Mouse (Mus musculus) heart, embryonic 10.5 days (tissue): ENCODE results near the gene Gse1. TPM values are rescaled to one million over a fixed set of nuclear protein-coding genes. Genes with fewer than 3 reads are reported as not detected.

Source experiments
- DNase-seq: peaks from one replicate; pipeline ENCODE4 v3.0.0-alpha.2; 2017; ENCODE audit warnings: low spot score
- H3K27ac ChIP-seq: fragments of 300-500 bp; sonication (generic); 2 replicates; pipeline ENCODE4 v1.5.1; 2016; ENCODE audit warnings: mild to moderate bottlenecking
- H3K27me3 ChIP-seq: fragments of 300-500 bp; sonication (generic); 2 replicates; pipeline ENCODE4 v1.6.1; 2016; ENCODE audit warnings: mild to moderate bottlenecking; ENCODE audit not compliant: poor library complexity, insufficient read depth, severe bottlenecking
- H3K36me3 ChIP-seq: fragments of 300-500 bp; sonication (generic); 2 replicates; pipeline ENCODE4 v1.6.1; 2016; ENCODE audit warnings: mild to moderate bottlenecking, moderate library complexity
- H3K4me1 ChIP-seq: fragments of 300-500 bp; sonication (generic); 2 replicates; pipeline ENCODE4 v1.6.1; 2016; ENCODE audit warnings: mild to moderate bottlenecking
- H3K4me3 ChIP-seq: fragments of 300-500 bp; sonication (generic); 2 replicates; pipeline ENCODE4 v1.5.1; 2016; ENCODE audit warnings: mild to moderate bottlenecking, moderate library complexity
- H3K9me3 ChIP-seq: fragments of 300-500 bp; sonication (generic); 2 replicates; pipeline ENCODE4 v1.6.1; 2016; ENCODE audit warnings: mild to moderate bottlenecking, moderate library complexity
- WGBS: fragments of 180-500 bp; shearing (Covaris S2); methylation state at CpG from one replicate; pipeline ENCODE4 v1.1.7; 2016; 5-methylcytosine and 5-hydroxymethylcytosine counted together
- polyA plus RNA-seq: library from polyadenylated mRNA; unstranded; fragments of >200 nt; fragmentation: Nextera tagmentation; extraction: Ambion mirVana; gene quantifications from 2 replicates; pipeline ENCODE4 v1.2.1, GENCODE M21; 2016

The Gse1 gene
- polyA plus RNA-seq, 1 experiment from 2014 or later: 13.7 TPM

- H3K4me3 ChIP-seq: no peak overlapping the region
- no peaks in the 10 kb centered on the region for H3K27me3 ChIP-seq
- H3K36me3 ChIP-seq: no peaks in the 10 kb centered on the region
- H3K4me1 ChIP-seq: peaks cover 57% of the 10 kb centered on the region
- H3K27ac ChIP-seq: no peak overlapping the region
- 100% methylated on average over 1 of the region's 1 CpGs for WGBS
- DNase-seq: no peak
- H3K9me3 ChIP-seq: no peaks in the 10 kb centered on the region
These were observed 200.9 kb downstream of the Gse1 start for GRCm38 (mm10) chr8:120429116-120429515.

GRCm38 (mm10) chr8:120431042-120431441 lies 202.8 kb downstream of the Gse1 start:
- DNase-seq: no peak
- H3K4me3 ChIP-seq: no peak overlapping the region
- H3K27ac ChIP-seq: no peak overlapping the region
- no peaks in the 10 kb centered on the region for H3K36me3 ChIP-seq
- 82% methylated on average over 12 of the region's 12 CpGs for WGBS
- H3K9me3 ChIP-seq: no peaks in the 10 kb centered on the region
- H3K27me3 ChIP-seq: no peaks in the 10 kb centered on the region
- H3K4me1 ChIP-seq: peaks cover 48% of the 10 kb centered on the region

GRCm38 (mm10) chr8:120432438-120432837 lies 204.2 kb downstream of the Gse1 start:
- Histone ChIP-seq H3K4me1 (peaks cover 45% of the 10 kb centered on the region), H3K27ac (peak overlapping the region; percentile 1; the same call in 1 of the 2 replicates), H3K9me3 (no peaks in the 10 kb centered on the region)

GRCm38 (mm10) chr8:120433143-120433542 lies 204.9 kb downstream of the Gse1 start:
- Histone ChIP-seq H3K4me3 (no peak overlapping the region), H3K4me1 (peaks cover 46% of the 10 kb centered on the region), H3K36me3 (no peaks in the 10 kb centered on the region), H3K9me3 (no peaks in the 10 kb centered on the region), H3K27me3 (peaks cover 19% of the 10 kb centered on the region), H3K27ac (0 out of 2 replicates have a peak overlapping the region, but pooled peaks have one; percentile 1)
- 94% methylated on average over 7 of the region's 7 CpGs for WGBS
- DNase-seq: no peak

More at GRCm38 (mm10) chr8:120432438-120432837, 204.2 kb downstream of the Gse1 start:
- 59% methylated on average over 7 of the region's 7 CpGs for WGBS
- no peak overlapping the region for H3K4me3 ChIP-seq
- DNase-seq: no peak
- no peaks in the 10 kb centered on the region for H3K36me3 ChIP-seq
- peaks cover 12% of the 10 kb centered on the region for H3K27me3 ChIP-seq

- H3K4me3 ChIP-seq: no peak overlapping the region
- whole genome bisulfite sequencing: 93% methylated on average over 1 of the region's 1 CpGs
- no peaks in the 10 kb centered on the region for H3K9me3 ChIP-seq
- peaks cover 44% of the 10 kb centered on the region for H3K4me1 ChIP-seq
- H3K36me3 ChIP-seq: no peaks in the 10 kb centered on the region
- H3K27me3 ChIP-seq: peaks cover 25% of the 10 kb centered on the region
- H3K27ac ChIP-seq: no peak overlapping the region
- DNase-seq: no peak
These were observed 205.5 kb downstream of the Gse1 start for GRCm38 (mm10) chr8:120433734-120434133.

- Histone ChIP-seq H3K9me3 (no peaks in the 10 kb centered on the region), H3K36me3 (no peaks in the 10 kb centered on the region), H3K27me3 (peaks cover 43% of the 10 kb centered on the region), H3K27ac (peak overlapping the region; percentile 2; the same call in 1 of the 2 replicates), H3K4me1 (peaks cover 62% of the 10 kb centered on the region), H3K4me3 (no peak overlapping the region)
- DNase-seq: no peak
- 87% methylated on average over 15 of the region's 15 CpGs for WGBS
These were observed 207.5 kb downstream of the Gse1 start for GRCm38 (mm10) chr8:120435781-120436180.

- peaks cover 67% of the 10 kb centered on the region for H3K4me1 ChIP-seq
- H3K27ac ChIP-seq: peak overlapping the region; percentile 29; the same call in 1 of the 2 replicates
- no peak for DNase-seq
- H3K4me3 ChIP-seq: no peak overlapping the region
- no peaks in the 10 kb centered on the region for H3K36me3 ChIP-seq
- 47% methylated on average over 5 of the region's 5 CpGs for WGBS
- peaks cover 51% of the 10 kb centered on the region for H3K27me3 ChIP-seq
- no peaks in the 10 kb centered on the region for H3K9me3 ChIP-seq
These were observed 208.3 kb downstream of the Gse1 start for GRCm38 (mm10) chr8:120436491-120437030.

- Histone ChIP-seq H3K9me3 (no peaks in the 10 kb centered on the region), H3K36me3 (no peaks in the 10 kb centered on the region), H3K27ac (peak overlapping the region; percentile 29; the same call in 1 of the 2 replicates), H3K27me3 (peaks cover 51% of the 10 kb centered on the region), H3K4me1 (peaks cover 72% of the 10 kb centered on the region), H3K4me3 (no peak overlapping the region)
- DNase-seq: no peak
- 69% methylated on average over 1 of the region's 1 CpGs for WGBS
These were observed 209.0 kb downstream of the Gse1 start for GRCm38 (mm10) chr8:120437207-120437606.

GRCm38 (mm10) chr8:120437666-120438395 lies 209.6 kb downstream of the Gse1 start:
- Histone ChIP-seq H3K36me3 (no peaks in the 10 kb centered on the region), H3K27me3 (peaks cover 51% of the 10 kb centered on the region), H3K4me3 (no peak overlapping the region), H3K27ac (0 out of 2 replicates have a peak overlapping the region, but pooled peaks have one; percentile 8), H3K9me3 (no peaks in the 10 kb centered on the region), H3K4me1 (peaks cover 73% of the 10 kb centered on the region)
- DNase-seq: no peak
- WGBS: 82% methylated on average over 21 of the region's 21 CpGs

GRCm38 (mm10) chr8:120439309-120439708 lies 211.1 kb downstream of the Gse1 start:
- H3K27ac ChIP-seq: peak overlapping the region; percentile 67
- H3K27me3 ChIP-seq: peaks cover 51% of the 10 kb centered on the region
- H3K4me1 ChIP-seq: peaks cover 76% of the 10 kb centered on the region
- 10% methylated on average over 19 of the region's 19 CpGs for WGBS
- H3K4me3 ChIP-seq: peak overlapping the region; percentile 31; the same call in 1 of the 2 replicates
- no peaks in the 10 kb centered on the region for H3K9me3 ChIP-seq
- no peak for DNase-seq
- H3K36me3 ChIP-seq: no peaks in the 10 kb centered on the region

GRCm38 (mm10) chr8:120440739-120441138 lies 212.5 kb downstream of the Gse1 start:
- Histone ChIP-seq H3K4me3 (no peak overlapping the region), H3K36me3 (no peaks in the 10 kb centered on the region), H3K9me3 (no peaks in the 10 kb centered on the region), H3K27me3 (peaks cover 51% of the 10 kb centered on the region), H3K27ac (0 out of 2 replicates have a peak overlapping the region, but pooled peaks have one; percentile 60), H3K4me1 (peaks cover 79% of the 10 kb centered on the region)
- WGBS: 83% methylated on average over 12 of the region's 12 CpGs
- no peak for DNase-seq

- no peak for DNase-seq
- Histone ChIP-seq H3K4me3 (no peak overlapping the region), H3K27me3 (peaks cover 47% of the 10 kb centered on the region), H3K27ac (peak overlapping the region; percentile 60), H3K36me3 (no peaks in the 10 kb centered on the region), H3K4me1 (peaks cover 74% of the 10 kb centered on the region), H3K9me3 (no peaks in the 10 kb centered on the region)
- WGBS: 74% methylated on average over 6 of the region's 6 CpGs
These were observed 213.4 kb downstream of the Gse1 start for GRCm38 (mm10) chr8:120441637-120442036.

GRCm38 (mm10) chr8:120442306-120443003 lies 214.2 kb downstream of the Gse1 start:
- H3K9me3 ChIP-seq: no peaks in the 10 kb centered on the region
- DNase-seq: no peak
- H3K27ac ChIP-seq: 0 out of 2 replicates have a peak overlapping the region, but pooled peaks have one; percentile 60
- H3K36me3 ChIP-seq: no peaks in the 10 kb centered on the region
- 36% methylated on average over 4 of the region's 4 CpGs for WGBS
- H3K4me3 ChIP-seq: no peak overlapping the region
- peaks cover 68% of the 10 kb centered on the region for H3K4me1 ChIP-seq
- H3K27me3 ChIP-seq: peaks cover 39% of the 10 kb centered on the region
